Mouse (Mus musculus): ENCODE measurements at regions not wholly inside any gene's neighbourhood (a gene's known extent, or its start where the extent isn't known, plus 50 kb on each side); places are given as distances from the start of the nearest gene placed in this dataset.

DNA sequence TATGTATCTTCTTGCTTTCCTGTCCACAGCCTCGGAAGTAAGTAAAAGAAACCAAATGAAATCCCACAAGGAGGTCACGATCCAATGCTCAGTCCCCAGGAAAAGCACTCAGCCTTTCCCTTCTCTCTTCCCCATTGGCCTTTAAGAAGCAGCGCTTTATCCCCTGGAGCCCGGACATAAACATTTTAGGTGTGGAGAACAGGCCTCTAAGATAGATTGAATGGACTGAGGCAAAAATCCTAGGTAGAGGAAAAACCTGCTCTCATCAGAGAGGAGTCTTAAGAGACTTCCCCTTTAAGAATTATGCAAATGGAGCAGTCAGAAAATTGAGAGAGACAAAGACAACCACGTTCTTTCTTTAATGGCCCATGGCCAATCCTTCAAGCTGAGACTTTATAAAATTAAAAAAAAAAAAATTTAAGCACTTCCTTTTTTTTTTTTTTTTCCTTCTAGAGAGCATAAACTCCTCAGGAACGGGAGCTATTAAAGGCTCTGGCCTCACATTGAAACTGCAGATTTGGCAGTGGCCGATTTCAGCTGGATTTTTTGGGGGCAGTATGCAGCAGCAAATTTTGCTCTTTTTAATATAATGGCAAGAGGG is 1020.5 kb downstream of the 9330182O14Rik start:
- 31% methylated on average over 7 of the region's 7 CpGs for WGBS
- H3K9ac ChIP-seq (replicated peaks; ENCODE audit: low read depth), result no peak overlapping the region

DNA sequence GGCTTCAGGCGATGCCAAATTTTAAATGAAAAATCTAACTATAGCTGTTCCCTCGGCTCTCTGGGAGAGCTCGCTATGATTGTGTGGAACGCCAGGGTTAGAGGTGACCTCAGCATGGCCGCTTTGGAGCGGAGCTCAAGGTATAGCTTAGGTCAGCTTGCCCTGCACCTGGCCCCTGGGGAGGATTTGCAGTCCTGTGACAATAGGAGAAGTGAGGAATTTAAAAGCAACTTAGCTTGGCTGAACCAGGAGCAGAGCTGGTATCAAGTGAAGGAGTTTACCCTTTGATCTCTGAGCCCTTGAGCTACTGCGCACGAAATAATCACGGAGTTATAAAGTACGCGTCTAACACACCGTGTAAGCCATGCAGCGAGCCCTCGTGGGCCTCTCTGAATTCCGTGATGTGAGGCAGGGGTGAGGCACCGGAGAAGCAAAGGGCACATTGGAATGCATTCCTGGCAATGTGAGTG is 1021.0 kb downstream of the 9330182O14Rik start:
- H3K27me3 ChIP-seq (replicated peaks; ENCODE audit: insufficient read depth, low read length), result no peaks in the 10 kb centered on the region
- 13% methylated on average over 16 of the region's 16 CpGs for WGBS
- no peaks in the 10 kb centered on the region for H3K36me3 ChIP-seq (ENCODE audit: insufficient read depth, low read length)
- H3K4me1 ChIP-seq (ENCODE audit: insufficient read depth, low read depth, low read length), result peaks cover 6% of the 10 kb centered on the region; the same call in 1 of the 2 replicates
- TF ChIP-seq EP300 (IDR thresholded peaks at IDR 0.05), result no peak
- TF ChIP-seq CTCF (IDR thresholded peaks at IDR 0.05), result no peak
- ATAC-seq (peak; percentile 80), DNase-seq (ENCODE audit: low spot score) (peak; percentile 41)
- H3K27ac ChIP-seq (ENCODE audit: low read length), result 0 out of 2 replicates have a peak overlapping the region, but pooled peaks have one; percentile 26
- no peaks in the 10 kb centered on the region for H3K9me3 ChIP-seq (ENCODE audit: low read length)
- H3K9ac ChIP-seq (replicated peaks; ENCODE audit: low read depth), result no peak overlapping the region
- H3K4me2 ChIP-seq (replicated peaks; ENCODE audit: low read depth, low read length), result peak overlapping the region; percentile 48
- H3K4me3 ChIP-seq (ENCODE audit: low read depth, low read length), result peak overlapping the region; percentile 8; the same call in 1 of the 2 replicates

More for the DNA sequence above, 1020.5 kb downstream of the 9330182O14Rik start:
- Histone ChIP-seq H3K27me3 (replicated peaks; ENCODE audit: insufficient read depth, low read length) (no peaks in the 10 kb centered on the region), H3K4me3 (ENCODE audit: low read depth, low read length) (peak overlapping the region; percentile 8; the same call in 1 of the 2 replicates), H3K36me3 (ENCODE audit: insufficient read depth, low read length) (no peaks in the 10 kb centered on the region), H3K9me3 (ENCODE audit: low read length) (no peaks in the 10 kb centered on the region), H3K4me1 (ENCODE audit: insufficient read depth, low read depth, low read length) (peaks cover 6% of the 10 kb centered on the region; the same call in 1 of the 2 replicates), H3K27ac (ENCODE audit: low read length) (no peak overlapping the region), H3K4me2 (replicated peaks; ENCODE audit: low read depth, low read length) (peak overlapping the region; percentile 48)
- ATAC-seq (no peak), DNase-seq (ENCODE audit: low spot score) (peak; percentile 30)
- TF ChIP-seq EP300 (IDR thresholded peaks at IDR 0.05), result no peak
- TF ChIP-seq CTCF (IDR thresholded peaks at IDR 0.05), result no peak

DNA sequence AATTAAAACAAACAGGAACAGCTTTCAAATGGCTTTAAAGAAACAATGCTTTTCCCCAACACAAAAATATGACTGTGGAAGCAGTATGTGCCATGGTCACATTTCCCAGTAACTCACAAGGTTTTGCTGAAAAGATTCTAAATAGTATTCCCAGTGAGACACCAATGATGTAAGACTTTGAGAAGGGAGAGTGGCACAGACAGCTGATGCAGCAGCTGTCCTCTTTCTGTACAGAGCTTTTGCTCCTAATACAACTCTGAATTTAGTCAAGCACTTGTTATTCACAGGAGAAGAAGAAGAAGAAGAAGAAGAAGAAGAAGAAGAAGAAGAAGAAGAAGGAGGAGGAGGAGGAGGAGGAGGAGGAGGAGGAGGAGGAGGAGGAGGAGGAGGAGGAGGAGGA is 1023.6 kb downstream of the 9330182O14Rik start:
- no peak for DNase-seq (ENCODE audit: low spot score)
- H3K9ac ChIP-seq (replicated peaks; ENCODE audit: low read depth), result no peak overlapping the region
- peaks cover 6% of the 10 kb centered on the region; the same call in 1 of the 2 replicates for H3K4me1 ChIP-seq (ENCODE audit: insufficient read depth, low read depth, low read length)
- ATAC-seq, result no peak
- H3K9me3 ChIP-seq (ENCODE audit: low read length), result no peaks in the 10 kb centered on the region
- no peak overlapping the region for H3K4me3 ChIP-seq (ENCODE audit: low read depth, low read length)
- TF ChIP-seq CTCF (IDR thresholded peaks at IDR 0.05) (no peak), EP300 (IDR thresholded peaks at IDR 0.05) (no peak)
- no peak overlapping the region for H3K4me2 ChIP-seq (replicated peaks; ENCODE audit: low read depth, low read length)
- no peak overlapping the region for H3K27ac ChIP-seq (ENCODE audit: low read length)
- H3K36me3 ChIP-seq (ENCODE audit: insufficient read depth, low read length), result no peaks in the 10 kb centered on the region
- no peaks in the 10 kb centered on the region for H3K27me3 ChIP-seq (replicated peaks; ENCODE audit: insufficient read depth, low read length)

DNA sequence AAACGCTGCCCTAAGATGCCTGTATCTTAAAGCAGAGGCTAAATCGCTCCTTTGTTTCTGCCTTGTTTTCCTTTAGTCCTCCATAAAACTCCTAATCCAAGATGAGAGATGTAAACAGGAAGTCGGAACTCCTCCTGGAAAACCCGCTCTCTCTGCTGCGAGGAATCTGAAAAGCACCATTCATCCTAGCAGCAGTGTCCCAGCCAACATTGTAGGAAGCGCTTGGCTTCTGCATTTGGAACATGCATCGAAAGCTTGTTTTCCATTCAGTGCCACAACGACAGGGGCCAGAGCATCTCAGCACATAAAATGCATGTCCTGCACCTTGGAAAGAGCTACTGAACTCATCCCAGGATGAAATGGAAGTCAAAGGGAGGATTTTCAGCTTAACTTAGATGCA is 1028.1 kb downstream of the 9330182O14Rik start:
- Histone ChIP-seq H3K9ac (replicated peaks; ENCODE audit: low read depth) (no peak overlapping the region), H3K27me3 (replicated peaks; ENCODE audit: insufficient read depth, low read length) (no peaks in the 10 kb centered on the region), H3K36me3 (ENCODE audit: insufficient read depth, low read length) (no peaks in the 10 kb centered on the region), H3K4me3 (ENCODE audit: low read depth, low read length) (peak overlapping the region; percentile 1; the same call in 1 of the 2 replicates), H3K4me2 (replicated peaks; ENCODE audit: low read depth, low read length) (peak overlapping the region; percentile 23), H3K27ac (ENCODE audit: low read length) (peak overlapping the region; percentile 20; the same call in 1 of the 2 replicates), H3K4me1 (ENCODE audit: insufficient read depth, low read depth, low read length) (no peaks in the 10 kb centered on the region), H3K9me3 (ENCODE audit: low read length) (no peaks in the 10 kb centered on the region)
- WGBS, result 30% methylated on average over 8 of the region's 8 CpGs
- no peak for DNase-seq (ENCODE audit: low spot score)
- no peak for TF ChIP-seq EP300 (IDR thresholded peaks at IDR 0.05)
- no peak for ATAC-seq

DNA sequence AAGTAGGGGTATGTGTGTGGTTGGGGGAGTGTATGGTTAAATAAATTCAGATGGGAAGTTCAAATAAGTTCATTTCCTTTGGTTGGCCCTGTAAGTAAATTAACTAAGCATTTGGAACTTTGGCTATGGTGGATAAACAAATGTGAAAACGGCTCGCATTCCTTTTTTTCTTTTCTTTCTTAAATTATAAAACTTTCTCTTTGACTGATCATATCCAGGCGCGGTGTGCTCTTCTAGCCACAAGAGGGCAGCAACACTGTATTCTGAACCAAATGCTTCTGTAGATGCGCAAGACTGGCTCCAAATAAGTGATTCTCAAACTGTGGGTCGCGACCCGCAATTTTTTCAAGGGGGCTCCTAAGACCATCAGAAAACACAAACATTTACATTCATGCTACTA is 1028.6 kb downstream of the 9330182O14Rik start:
- 2% methylated on average over 8 of the region's 8 CpGs for WGBS

DNA sequence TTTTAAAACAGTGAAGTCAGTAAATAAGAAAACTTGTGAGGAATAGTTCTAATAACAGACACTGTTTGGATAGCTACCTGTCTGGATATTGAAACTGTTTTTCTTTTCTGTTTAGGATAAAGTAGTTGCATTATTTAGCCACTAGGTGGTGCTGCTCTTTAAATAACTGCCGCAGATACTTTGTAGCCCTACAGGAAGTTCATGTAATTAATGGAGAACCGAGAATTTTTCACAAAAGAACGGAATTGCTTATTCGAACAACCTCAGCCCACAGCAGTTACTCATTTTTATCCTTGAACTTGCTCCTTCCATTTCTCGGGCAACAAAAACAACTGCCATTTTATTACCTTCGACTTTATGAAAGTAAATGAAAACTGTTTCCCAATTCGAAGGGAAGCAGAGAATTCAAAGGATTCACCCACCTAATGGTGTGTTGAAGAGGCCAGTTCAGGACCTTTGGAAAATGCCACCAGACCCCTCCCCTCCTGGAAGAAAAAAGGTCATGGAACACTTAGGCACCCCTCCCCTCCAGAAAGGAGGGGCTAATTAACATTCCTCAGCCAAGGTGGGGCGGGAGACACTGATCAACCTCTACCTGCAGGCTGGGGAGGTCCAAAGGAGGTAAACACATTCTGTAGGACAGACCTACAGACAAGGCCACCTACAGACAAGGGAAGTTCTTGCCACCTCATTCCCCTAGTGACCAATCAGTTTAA is 1029.6 kb downstream of the 9330182O14Rik start:
- ATAC-seq (peak; percentile 47), DNase-seq (ENCODE audit: low spot score) (peak; percentile 87)
- WGBS, result 15% methylated on average over 8 of the region's 8 CpGs
- H3K36me3 ChIP-seq (ENCODE audit: insufficient read depth, low read length), result no peaks in the 10 kb centered on the region
- no peaks in the 10 kb centered on the region for H3K27me3 ChIP-seq (replicated peaks; ENCODE audit: insufficient read depth, low read length)
- H3K4me2 ChIP-seq (replicated peaks; ENCODE audit: low read depth, low read length), result peak overlapping the region; percentile 42
- H3K9ac ChIP-seq (replicated peaks; ENCODE audit: low read depth), result 0 out of 2 replicates have a peak overlapping the region, but pooled peaks have one; percentile 6
- no peak overlapping the region for H3K27ac ChIP-seq (ENCODE audit: low read length)
- no peaks in the 10 kb centered on the region for H3K4me1 ChIP-seq (ENCODE audit: insufficient read depth, low read depth, low read length)
- peak overlapping the region; percentile 25 for H3K4me3 ChIP-seq (ENCODE audit: low read depth, low read length)
- no peaks in the 10 kb centered on the region for H3K9me3 ChIP-seq (ENCODE audit: low read length)
- TF ChIP-seq CTCF (IDR thresholded peaks at IDR 0.05), result peak; percentile 81
- TF ChIP-seq EP300 (IDR thresholded peaks at IDR 0.05), result no peak

More for the DNA sequence above, 1028.6 kb downstream of the 9330182O14Rik start:
- Histone ChIP-seq H3K4me3 (ENCODE audit: low read depth, low read length) (peak overlapping the region; percentile 1; the same call in 1 of the 2 replicates), H3K27me3 (replicated peaks; ENCODE audit: insufficient read depth, low read length) (no peaks in the 10 kb centered on the region), H3K4me2 (replicated peaks; ENCODE audit: low read depth, low read length) (peak overlapping the region; percentile 23; the same call in 1 of the 2 replicates), H3K9ac (replicated peaks; ENCODE audit: low read depth) (no peak overlapping the region), H3K9me3 (ENCODE audit: low read length) (no peaks in the 10 kb centered on the region), H3K36me3 (ENCODE audit: insufficient read depth, low read length) (no peaks in the 10 kb centered on the region), H3K27ac (ENCODE audit: low read length) (no peak overlapping the region), H3K4me1 (ENCODE audit: insufficient read depth, low read depth, low read length) (no peaks in the 10 kb centered on the region)
- peak; percentile 65 for DNase-seq (ENCODE audit: low spot score)
- TF ChIP-seq CTCF (IDR thresholded peaks at IDR 0.05) (peak; percentile 83), EP300 (IDR thresholded peaks at IDR 0.05) (no peak)
- ATAC-seq, result no peak
